Mouse (Mus musculus) heart, adult 2 months (tissue): ENCODE data around the gene 1700123O20Rik.

Experiments used
- CTCF ChIP-seq: fragments of 200-600 bp; IDR thresholded peaks from 2 replicates; pipeline ENCODE4 v1.8.1; 2022; ENCODE audit warnings: antibody characterized with exemption, mild to moderate bottlenecking, moderate library complexity
- POLR2A ChIP-seq: fragments of 200-500 bp; IDR thresholded peaks from 2 replicates; pipeline ENCODE4 v1.6.1; 2011; ENCODE audit warnings: mild to moderate bottlenecking, low read depth, low read length, control low read depth; ENCODE audit not compliant: insufficient read depth

GRCm38 (mm10) chr14:54732206-54732605 is 46.2 kb downstream of the 1700123O20Rik start:
- TF ChIP-seq POLR2A (no peak), CTCF (no peak)
